Mouse (Mus musculus) E14TG2a.4 (cell line): ENCODE results near the gene Ppa2.

Experiments used
- CTCF ChIP-seq: conservative IDR thresholded peaks from 2 replicates; pipeline ENCODE4 v1.5.1; 2014; ENCODE audit warnings: low read length
- POU5F1 ChIP-seq: IDR thresholded peaks from 2 replicates; pipeline ENCODE4 v1.6.1; 2014; ENCODE audit warnings: low read length, borderline replicate concordance

- TF ChIP-seq CTCF: no peak
- no peak for TF ChIP-seq POU5F1
Measured at GRCm38 (mm10) chr3:133333267-133334170, 23.6 kb downstream of the Ppa2 start.
